Mouse (Mus musculus): ENCODE measurements around the gene Tpsb2. TPM values are rescaled to one million over a fixed set of nuclear protein-coding genes. Genes with fewer than 3 reads are reported as not detected.

Gene Tpsb2
- polyA plus RNA-seq (2021; fragmentation: Nextera tagmentation) = not detected in 2 replicates
- long read RNA-seq, experiment 1 = 0 reads
- long read RNA-seq, experiment 2 = 0 reads

DNA sequence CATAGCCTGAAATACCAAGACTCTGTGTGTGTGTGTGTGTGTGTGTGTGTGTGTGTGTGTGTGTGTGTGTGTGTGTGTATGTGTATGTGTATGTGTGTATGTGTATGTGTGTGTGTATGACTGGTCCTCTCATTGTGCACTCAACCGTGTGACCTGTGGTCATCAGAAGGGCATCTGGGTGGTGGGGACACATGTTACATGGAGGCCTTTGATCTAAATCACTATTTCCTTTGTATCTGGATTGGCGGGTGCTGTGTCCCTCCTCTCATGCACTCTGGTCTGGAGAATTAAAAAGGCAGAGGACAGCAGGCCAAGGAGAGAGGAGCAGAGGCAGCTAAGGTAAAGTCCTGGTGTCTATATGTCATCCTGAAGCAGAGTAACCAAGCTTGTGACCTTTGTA lies at the start of gene Tpsb2:
Gene Tpsb2, plus strand, starts transcription at position 301 of the 400 bp plus-strand sequence.

DNA sequence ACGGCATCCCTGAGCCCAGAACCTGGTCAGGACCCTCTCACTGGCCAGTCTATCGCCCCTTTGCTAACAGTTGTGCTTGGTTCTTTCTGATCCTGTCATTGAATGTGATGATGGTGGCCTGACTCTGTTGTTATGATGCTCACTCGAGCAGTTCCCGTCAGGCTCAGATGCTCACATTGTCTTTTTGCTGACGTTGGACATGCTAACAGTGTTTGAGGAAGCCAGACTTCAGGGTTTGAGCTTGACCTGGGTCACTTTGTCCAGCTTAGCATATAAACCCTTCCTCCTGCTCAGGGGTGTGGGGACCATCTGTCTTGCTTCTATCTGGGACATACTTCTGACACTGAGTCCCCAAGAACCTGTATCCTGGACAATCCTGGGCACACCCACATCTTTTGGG lies 47.8 kb upstream of the Tpsb2 start, which contains the start of gene Prss29:
Gene Prss29, plus strand, starts transcription at position 301 of the 400 bp plus-strand sequence.

DNA sequence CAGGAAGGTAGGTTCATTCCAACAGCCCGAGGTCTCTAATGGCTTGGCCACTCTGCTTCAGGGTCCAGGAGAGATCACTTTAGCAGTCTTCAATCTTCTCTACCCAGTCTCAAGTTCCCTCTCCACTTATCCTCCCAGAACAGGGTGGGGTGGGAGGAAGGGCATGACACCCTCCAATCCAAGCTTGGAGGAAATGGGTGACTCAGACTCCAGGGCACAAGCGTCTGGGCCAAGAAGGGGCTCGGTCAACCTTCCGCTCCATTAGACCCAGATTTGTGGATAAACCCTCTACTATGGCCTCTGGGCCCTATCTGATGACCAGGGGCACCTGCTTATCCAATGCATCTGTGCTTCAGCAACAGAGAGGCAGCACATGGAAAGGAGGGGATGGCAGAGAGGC lies 20.6 kb upstream of the Tpsb2 start, which contains the start of gene Tpsab1:
Gene Tpsab1, minus strand, starts transcription at position 101 of the 400 bp plus-strand sequence.

DNA sequence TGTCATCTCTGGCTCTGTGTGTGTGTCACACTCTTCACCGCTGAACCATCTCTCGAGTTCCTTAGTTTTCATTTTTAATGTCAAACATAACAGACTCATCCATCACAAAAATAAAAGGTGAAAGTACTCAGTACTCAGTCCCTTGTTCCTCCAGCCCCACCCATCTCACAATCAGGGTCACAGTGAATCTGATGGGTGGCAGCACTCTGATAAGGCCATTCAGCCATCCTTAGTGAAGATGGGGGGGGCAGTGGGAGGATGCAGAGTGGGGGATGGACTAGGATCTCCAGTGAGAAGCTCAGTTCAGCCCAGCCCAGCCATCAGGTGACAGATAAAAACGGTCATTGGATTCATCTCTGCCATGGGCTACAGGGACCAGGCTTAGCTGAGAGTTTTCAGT lies 2.9 kb downstream of the Tpsb2 start, which contains the start of gene Tpsg1:
Gene Tpsg1, plus strand, starts transcription at position 301 of the 400 bp plus-strand sequence.

Other genes with a start within 250 kb of the Tpsb2 start
- not detected in 2 replicates for gene Ptx4, start 245.5 kb upstream of the Tpsb2 start, polyA plus RNA-seq (2021; fragmentation: Nextera tagmentation)
- 25.3 and 35.1 TPM in 2 replicates for gene Clcn7, start 232.9 kb upstream of the Tpsb2 start, polyA plus RNA-seq (2021; fragmentation: Nextera tagmentation)
- not detected in 2 replicates for gene Ccdc154, start 203.8 kb upstream of the Tpsb2 start, polyA plus RNA-seq (2021; fragmentation: Nextera tagmentation)
- gene Gm38655, start 190.8 kb upstream of the Tpsb2 start, polyA plus RNA-seq (2021; fragmentation: Nextera tagmentation) = not detected in 2 replicates
- 22.1 and 26.2 TPM in 2 replicates for gene BC003965, start 181.8 kb upstream of the Tpsb2 start, polyA plus RNA-seq (2021; fragmentation: Nextera tagmentation)
- gene Unkl, start 177.9 kb upstream of the Tpsb2 start, polyA plus RNA-seq (2021; fragmentation: Nextera tagmentation) = 11.8 and 14.0 TPM in 2 replicates
- 112 and 121 TPM in 2 replicates for gene Gnptg, start 126.2 kb upstream of the Tpsb2 start, polyA plus RNA-seq (2021; fragmentation: Nextera tagmentation)
- gene Tsr3, start 126.1 kb upstream of the Tpsb2 start, polyA plus RNA-seq (2021; fragmentation: Nextera tagmentation) = 51.9 and 58.2 TPM in 2 replicates
- gene Baiap3, start 109.9 kb upstream of the Tpsb2 start, polyA plus RNA-seq (2021; fragmentation: Nextera tagmentation) = 3.1 and 5.1 TPM in 2 replicates
- gene Ube2i, start 91.7 kb upstream of the Tpsb2 start, polyA plus RNA-seq (2021; fragmentation: Nextera tagmentation) = 202 and 227 TPM in 2 replicates
- gene Prss34, start 67.9 kb upstream of the Tpsb2 start, polyA plus RNA-seq (2021; fragmentation: Nextera tagmentation) = not detected in 2 replicates
- gene Prss28, start 57.7 kb upstream of the Tpsb2 start, polyA plus RNA-seq (2021; fragmentation: Nextera tagmentation) = not detected in 2 replicates
- not detected in 2 replicates for gene Prss29, start 47.7 kb upstream of the Tpsb2 start, polyA plus RNA-seq (2021; fragmentation: Nextera tagmentation)
- gene Tpsab1, start 20.7 kb upstream of the Tpsb2 start, polyA plus RNA-seq (2021; fragmentation: Nextera tagmentation) = not detected in 2 replicates
- not detected in 2 replicates for gene Tpsg1, start 3.0 kb downstream of the Tpsb2 start, polyA plus RNA-seq (2021; fragmentation: Nextera tagmentation)
- 7.7 and 8.6 TPM in 2 replicates for gene Cacna1h, start 67.5 kb downstream of the Tpsb2 start, polyA plus RNA-seq (2021; fragmentation: Nextera tagmentation)
- gene Tekt4, start 88.3 kb downstream of the Tpsb2 start, polyA plus RNA-seq (2021; fragmentation: Nextera tagmentation) = 0.15 and 0.77 TPM in 2 replicates
- gene Sstr5, start 131.0 kb downstream of the Tpsb2 start, polyA plus RNA-seq (2021; fragmentation: Nextera tagmentation) = 0.23 and 0.34 TPM in 2 replicates
- 40.9 and 69.8 TPM in 2 replicates for gene Sox8, start 204.4 kb downstream of the Tpsb2 start, polyA plus RNA-seq (2021; fragmentation: Nextera tagmentation)
- 27.9 and 28.9 TPM in 2 replicates for gene Lmf1, start 212.8 kb downstream of the Tpsb2 start, polyA plus RNA-seq (2021; fragmentation: Nextera tagmentation)

Data from left cerebral cortex, adult 6 months (tissue).